Mouse (Mus musculus) monocyte, adult 5-6 weeks (primary cell): ENCODE measurements around the gene Kif2b. TPM values are rescaled to one million over a fixed set of nuclear protein-coding genes. Genes with fewer than 3 reads are reported as not detected.

ENCODE experiments used
- ATAC-seq: fragments of 153-309, 156-312 bp; replicated peaks from 2 replicates; pipeline ENCODE4 v1.8.0; 2017; ENCODE audit warnings: mild to moderate bottlenecking; ENCODE audit not compliant: low TSS enrichment, insufficient number of reproducible peaks, severe bottlenecking, poor library complexity, low FRiP score
- total RNA-seq: library from RNA; stranded (forward); fragments of 200-1000, 200-491, 200-594 nt; gene quantifications from 3 replicates; pipeline ENCODE4 v1.2.3, GENCODE M21; 2017

Kif2b gene
- 1.0 TPM in 1 of 3 replicates, not detected in the others for total RNA-seq

GRCm38 (mm10) chr11:91577317-91577716 lies at the start of gene Kif2b:
TSS of gene Kif2b (minus strand) at chr11:91577558.
- ATAC-seq: no peak

- no peak for ATAC-seq
These were observed 15.7 kb upstream of the Kif2b start for GRCm38 (mm10) chr11:91593088-91593487.

- ATAC-seq: no peak
These were observed 502 bp downstream of the Kif2b start for GRCm38 (mm10) chr11:91576856-91577255.

- ATAC-seq: no peak
These were observed 2.0 kb downstream of the Kif2b start for GRCm38 (mm10) chr11:91575406-91575805.

GRCm38 (mm10) chr11:91574477-91574876 lies 2.9 kb downstream of the Kif2b start:
- no peak for ATAC-seq

GRCm38 (mm10) chr11:91530737-91531136 lies 46.6 kb downstream of the Kif2b start:
- ATAC-seq: no peak
